Mouse (Mus musculus): ENCODE results near the gene Acy3.

DNA sequence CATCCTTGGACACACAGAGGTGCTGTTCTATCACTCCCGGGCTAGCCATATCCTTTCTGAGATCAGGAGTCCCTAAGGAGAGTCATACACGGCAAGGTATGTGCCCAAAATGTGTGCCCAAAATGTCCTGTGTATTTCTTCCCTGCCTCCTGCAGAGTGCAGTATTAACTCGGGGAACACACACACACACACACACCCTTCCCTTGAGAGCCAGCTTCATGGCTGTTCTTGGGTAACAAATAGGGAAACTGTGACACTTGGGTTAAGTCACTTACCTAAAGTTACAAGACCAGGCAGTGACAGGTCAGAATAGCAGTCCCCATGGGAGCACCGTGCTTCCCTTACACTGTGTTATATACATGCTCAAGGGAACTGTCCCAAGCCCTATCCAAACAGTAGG lies 22.3 kb upstream of the Acy3 start:
- TF ChIP-seq POLR2A (IDR thresholded peaks at IDR 0.05; ENCODE audit: extremely low read depth, insufficient read depth, low read length) (no peak), CTCF (IDR thresholded peaks at IDR 0.05; ENCODE audit: extremely low read depth, insufficient read depth, low read length) (no peak)
